Mouse (Mus musculus): Measurements from ENCODE around the gene Cyp2d11. TPM values are rescaled to one million over a fixed set of nuclear protein-coding genes. Genes with fewer than 3 reads are reported as not detected.
"Not testable (repeated sequence)": the region's sequence is repeated elsewhere in the genome, so short reads cannot be mapped to it uniquely, and the experiment has no call there.

Gene Cyp2d11
- polyA plus RNA-seq, 1 experiment from 2014 or later, result not detected

DNA sequence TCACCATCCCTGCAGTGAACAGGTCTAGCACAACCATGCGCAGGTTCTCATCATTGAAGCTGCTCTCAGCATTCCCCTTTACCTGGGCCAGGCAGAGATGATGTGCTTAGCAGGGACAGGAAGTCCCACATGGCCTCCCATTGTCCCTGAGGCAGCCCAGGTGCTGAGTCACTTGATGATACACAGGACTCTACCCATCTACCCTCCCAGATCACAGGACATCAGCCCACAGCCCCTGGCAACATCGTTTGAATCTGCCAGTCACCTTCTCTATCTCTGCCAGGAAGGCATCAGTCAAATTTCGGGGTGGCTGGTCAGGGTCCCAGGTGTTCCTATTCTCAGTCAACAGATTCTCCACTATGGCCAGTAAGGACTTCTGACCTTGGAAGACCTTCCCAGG lies 10.3 kb upstream of the Cyp2d11 start:
- 0 out of 2 replicates have a peak, but pooled peaks cover 2% of the 10 kb centered on the region for H3K4me1 ChIP-seq (replicated peaks)
- H3K27me3 ChIP-seq (ENCODE audit: insufficient read depth, poor library complexity, severe bottlenecking), result no peaks in the 10 kb centered on the region
- 86% methylated on average over 3 of the region's 3 CpGs for WGBS
- H3K4me3 ChIP-seq, result no peak overlapping the region
- no peak for DNase-seq (ENCODE audit: low spot score)
- no peaks in the 10 kb centered on the region for H3K9me3 ChIP-seq
- no peaks in the 10 kb centered on the region for H3K36me3 ChIP-seq
- no peak overlapping the region for H3K27ac ChIP-seq

DNA sequence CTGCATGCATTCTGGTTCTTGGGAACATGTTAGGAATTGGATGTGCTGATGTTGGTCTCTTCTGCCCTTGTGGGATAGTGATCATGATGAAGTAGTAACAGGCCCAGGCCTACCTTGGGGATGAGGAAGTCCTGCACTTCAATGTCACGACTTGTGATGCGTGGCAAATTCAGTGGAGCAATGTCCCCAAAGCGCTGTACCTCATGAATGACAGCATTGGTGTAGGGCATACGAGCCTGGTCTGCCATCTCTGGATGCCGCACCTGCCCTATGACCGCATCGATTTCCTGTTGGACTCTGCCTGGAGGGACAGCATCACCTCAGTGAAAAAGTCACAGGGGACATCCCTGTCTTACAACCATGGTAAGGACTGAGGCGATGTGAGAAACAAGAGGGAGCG lies 9.8 kb upstream of the Cyp2d11 start:
- Histone ChIP-seq H3K27me3 (ENCODE audit: insufficient read depth, poor library complexity, severe bottlenecking) (no peaks in the 10 kb centered on the region), H3K9me3 (no peaks in the 10 kb centered on the region), H3K4me3 (no peak overlapping the region), H3K4me1 (replicated peaks) (0 out of 2 replicates have a peak, but pooled peaks cover 2% of the 10 kb centered on the region), H3K36me3 (no peaks in the 10 kb centered on the region), H3K27ac (no peak overlapping the region)
- WGBS, result 93% methylated on average over 9 of the region's 9 CpGs
- no peak for DNase-seq (ENCODE audit: low spot score)

DNA sequence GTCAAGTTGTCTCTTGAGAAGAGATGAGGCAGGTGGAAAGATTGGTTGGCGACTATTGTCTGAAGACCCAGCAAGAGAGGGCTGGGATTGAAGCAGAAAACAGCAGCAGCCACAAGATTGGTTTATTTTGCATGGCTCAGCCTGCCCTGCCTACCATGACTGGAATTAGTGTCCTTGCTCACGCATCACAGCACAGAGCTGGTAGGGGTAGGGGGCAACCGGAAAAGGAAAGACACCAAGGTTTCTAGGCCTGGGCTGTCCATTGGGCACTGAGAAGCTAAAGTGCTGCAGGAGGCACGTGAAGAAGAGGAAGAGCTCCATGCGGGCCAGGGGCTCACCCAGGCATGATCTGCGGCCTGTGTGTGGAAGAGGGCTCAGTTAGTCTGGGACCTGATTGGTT lies 8.9 kb upstream of the Cyp2d11 start:
- WGBS, result 88% methylated on average over 6 of the region's 6 CpGs
- Histone ChIP-seq H3K27ac (no peak overlapping the region), H3K36me3 (no peaks in the 10 kb centered on the region), H3K4me1 (replicated peaks) (0 out of 2 replicates have a peak, but pooled peaks cover 2% of the 10 kb centered on the region), H3K9me3 (no peaks in the 10 kb centered on the region), H3K27me3 (ENCODE audit: insufficient read depth, poor library complexity, severe bottlenecking) (no peaks in the 10 kb centered on the region), H3K4me3 (no peak overlapping the region)
- DNase-seq (ENCODE audit: low spot score), result no peak

DNA sequence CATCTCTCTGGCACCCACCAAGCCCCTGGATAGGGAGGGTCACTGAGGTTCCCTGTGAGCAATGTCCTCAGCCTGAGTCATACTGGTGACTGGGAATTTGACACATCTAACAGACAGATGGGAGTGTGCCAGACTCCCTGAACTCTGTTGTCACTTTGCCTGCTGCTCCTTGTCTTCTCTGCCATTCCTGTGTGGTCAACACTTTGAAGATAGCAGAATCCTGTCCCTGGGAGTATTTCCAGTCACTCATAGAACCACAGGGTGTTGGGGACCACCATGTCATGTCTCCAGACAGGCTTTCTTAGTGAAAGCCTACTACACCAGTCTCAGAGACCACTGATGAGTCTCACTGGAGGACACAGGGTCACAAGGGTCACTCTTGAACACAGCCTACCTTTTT lies 8.3 kb upstream of the Cyp2d11 start:
- Histone ChIP-seq H3K36me3 (no peaks in the 10 kb centered on the region), H3K4me1 (replicated peaks) (0 out of 2 replicates have a peak, but pooled peaks cover 2% of the 10 kb centered on the region), H3K27ac (no peak overlapping the region), H3K27me3 (ENCODE audit: insufficient read depth, poor library complexity, severe bottlenecking) (no peaks in the 10 kb centered on the region), H3K4me3 (no peak overlapping the region), H3K9me3 (no peaks in the 10 kb centered on the region)
- DNase-seq (ENCODE audit: low spot score), result no peak

DNA sequence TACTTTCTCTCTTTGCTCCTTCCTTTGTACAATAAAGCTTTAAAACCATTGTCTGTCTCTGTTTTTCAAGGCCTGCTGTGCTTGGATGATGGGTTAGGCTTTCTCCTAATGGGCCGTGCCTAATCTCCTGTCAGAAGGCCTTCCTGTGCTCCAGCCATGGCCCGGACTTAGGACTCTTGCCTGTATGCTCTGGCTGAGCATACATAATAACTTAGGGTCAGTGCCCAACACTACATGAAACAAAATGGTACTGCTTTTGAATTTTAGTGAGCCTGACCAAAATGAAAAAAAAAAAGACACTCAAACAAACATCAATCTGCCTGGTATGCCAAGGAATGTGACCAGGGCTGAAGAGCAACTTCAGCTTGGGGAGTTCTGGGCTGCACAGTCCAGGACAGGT lies 7.7 kb upstream of the Cyp2d11 start:
- WGBS, result 47% methylated on average over 2 of the region's 2 CpGs
- Histone ChIP-seq H3K36me3 (no peaks in the 10 kb centered on the region), H3K9me3 (no peaks in the 10 kb centered on the region), H3K27me3 (ENCODE audit: insufficient read depth, poor library complexity, severe bottlenecking) (no peaks in the 10 kb centered on the region), H3K27ac (no peak overlapping the region), H3K4me3 (no peak overlapping the region), H3K4me1 (replicated peaks) (0 out of 2 replicates have a peak, but pooled peaks cover 2% of the 10 kb centered on the region)
- DNase-seq (ENCODE audit: low spot score), result no peak

DNA sequence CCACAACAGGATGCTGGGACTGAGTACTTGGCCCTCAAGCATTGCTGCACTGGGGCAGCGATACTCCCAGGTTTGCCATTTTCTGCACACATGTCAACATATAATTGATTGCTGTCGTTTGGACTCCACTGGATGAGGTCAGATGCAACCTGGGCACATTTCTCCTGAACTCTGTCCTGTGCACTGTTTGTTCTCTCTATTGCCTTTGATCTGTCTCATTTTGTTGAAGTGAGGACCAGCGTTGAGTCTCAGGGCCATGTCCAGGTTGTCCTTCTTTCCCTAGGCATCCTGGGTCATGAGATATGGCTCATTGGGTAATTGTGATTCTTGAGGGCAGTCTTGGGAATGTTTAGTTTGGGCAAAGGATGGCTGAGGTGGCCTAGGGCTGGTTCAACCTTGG lies 2.1 kb upstream of the Cyp2d11 start:
- H3K9me3 ChIP-seq; DNase-seq (ENCODE audit: low spot score): not testable (repeated sequence)
- WGBS, result 93% methylated on average over 3 of the region's 3 CpGs

DNA sequence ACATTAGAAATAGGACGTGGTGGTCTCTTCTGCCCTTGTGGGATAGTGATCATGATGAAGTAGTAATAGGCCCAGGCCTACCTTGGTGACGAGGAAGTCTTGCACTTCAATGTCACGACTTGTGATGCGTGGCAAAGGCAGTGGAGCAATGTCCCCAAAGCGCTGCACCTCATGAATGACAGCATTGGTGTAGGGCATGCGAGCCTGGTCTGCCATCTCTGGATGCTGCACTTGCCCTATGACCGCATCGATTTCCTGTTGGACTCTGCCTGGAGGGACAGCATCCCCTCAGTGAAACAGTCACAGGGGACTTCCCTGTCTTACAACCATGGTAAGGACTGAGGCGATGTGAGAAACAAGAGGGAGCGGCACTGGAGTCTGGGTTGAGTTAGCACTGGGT lies 3.9 kb downstream of the Cyp2d11 start:
- H3K36me3 ChIP-seq; H3K4me1 ChIP-seq (replicated peaks); H3K9me3 ChIP-seq; DNase-seq (ENCODE audit: low spot score); H3K4me3 ChIP-seq; H3K27me3 ChIP-seq (ENCODE audit: insufficient read depth, poor library complexity, severe bottlenecking); H3K27ac ChIP-seq: not testable (repeated sequence)
- WGBS, result 91% methylated on average over 10 of the region's 10 CpGs

More for the DNA sequence above, 2.1 kb upstream of the Cyp2d11 start:
- H3K4me1 ChIP-seq (replicated peaks); H3K36me3 ChIP-seq; H3K27me3 ChIP-seq (ENCODE audit: insufficient read depth, poor library complexity, severe bottlenecking); H3K27ac ChIP-seq; H3K4me3 ChIP-seq: not testable (repeated sequence)

DNA sequence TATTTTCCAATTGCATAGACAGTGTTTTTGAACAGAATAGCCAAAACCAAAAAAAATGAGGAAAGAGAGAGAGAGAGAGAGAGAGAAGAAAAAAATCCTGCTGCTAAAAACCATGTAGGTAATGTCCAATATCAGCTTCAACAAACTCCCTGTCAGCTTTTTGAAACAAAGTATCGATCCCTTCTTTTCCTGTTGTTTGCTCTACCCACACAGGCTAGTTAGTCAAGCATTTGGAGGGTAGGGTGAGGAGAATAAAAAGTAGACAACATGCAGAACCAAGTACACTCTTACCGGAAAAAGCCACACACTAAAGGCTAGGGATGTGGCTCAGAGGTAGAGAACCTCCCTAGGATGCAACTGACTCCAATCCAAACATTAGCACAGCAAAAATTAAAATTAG lies 8.1 kb downstream of the Cyp2d11 start:
- Histone ChIP-seq H3K27me3 (ENCODE audit: insufficient read depth, poor library complexity, severe bottlenecking) (no peaks in the 10 kb centered on the region), H3K4me3 (no peak overlapping the region), H3K27ac (no peak overlapping the region), H3K36me3 (no peaks in the 10 kb centered on the region), H3K4me1 (replicated peaks) (peaks cover 5% of the 10 kb centered on the region), H3K9me3 (no peaks in the 10 kb centered on the region)
- DNase-seq (ENCODE audit: low spot score), result no peak
- WGBS, result 93% methylated on average over 2 of the region's 2 CpGs

DNA sequence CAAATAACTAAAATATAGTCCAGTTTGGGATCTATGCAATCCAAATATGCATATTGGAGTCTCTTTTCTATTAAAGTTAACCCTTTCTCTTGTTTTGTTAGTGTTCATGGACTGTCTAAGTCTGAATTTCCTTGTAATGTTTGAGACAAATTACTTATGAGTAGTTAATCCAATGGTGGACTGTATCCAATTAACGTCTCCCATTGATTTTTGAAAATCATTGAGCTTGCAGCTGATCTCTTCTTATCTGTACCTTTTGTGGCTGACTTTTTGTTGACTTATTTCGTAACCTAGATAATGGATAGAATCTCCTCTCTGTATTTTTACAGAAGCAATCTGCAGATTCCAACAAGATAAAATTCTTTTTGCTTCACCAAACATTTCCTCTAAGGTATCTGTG lies 11.4 kb downstream of the Cyp2d11 start:
- WGBS, result 86% methylated on average over 2 of the region's 2 CpGs
- H3K36me3 ChIP-seq, result no peaks in the 10 kb centered on the region
- no peak for DNase-seq (ENCODE audit: low spot score)

DNA sequence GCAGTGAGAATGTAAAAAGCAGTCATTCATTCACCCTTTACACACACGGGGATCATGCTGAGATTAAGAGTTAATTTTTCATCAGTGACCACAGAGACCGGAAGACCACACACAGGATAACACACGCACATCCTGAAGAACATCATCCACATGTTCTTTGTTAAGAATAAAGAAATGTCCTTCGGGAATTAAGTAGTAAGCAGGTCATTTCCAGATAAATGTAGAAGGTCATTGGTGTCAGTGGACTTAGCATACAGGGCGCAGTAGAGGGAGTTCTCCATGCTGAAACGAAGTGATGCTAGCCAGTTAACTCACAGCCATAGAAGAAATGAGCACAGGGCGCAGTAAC lies 13.1 kb downstream of the Cyp2d11 start:
- peaks cover 52% of the 10 kb centered on the region for H3K4me1 ChIP-seq (replicated peaks)

More for the DNA sequence above, 11.4 kb downstream of the Cyp2d11 start:
- peaks cover 38% of the 10 kb centered on the region for H3K4me1 ChIP-seq (replicated peaks)
- no peak overlapping the region for H3K4me3 ChIP-seq
- H3K27ac ChIP-seq, result no peak overlapping the region
- H3K9me3 ChIP-seq, result no peaks in the 10 kb centered on the region
- no peaks in the 10 kb centered on the region for H3K27me3 ChIP-seq (ENCODE audit: insufficient read depth, poor library complexity, severe bottlenecking)

DNA sequence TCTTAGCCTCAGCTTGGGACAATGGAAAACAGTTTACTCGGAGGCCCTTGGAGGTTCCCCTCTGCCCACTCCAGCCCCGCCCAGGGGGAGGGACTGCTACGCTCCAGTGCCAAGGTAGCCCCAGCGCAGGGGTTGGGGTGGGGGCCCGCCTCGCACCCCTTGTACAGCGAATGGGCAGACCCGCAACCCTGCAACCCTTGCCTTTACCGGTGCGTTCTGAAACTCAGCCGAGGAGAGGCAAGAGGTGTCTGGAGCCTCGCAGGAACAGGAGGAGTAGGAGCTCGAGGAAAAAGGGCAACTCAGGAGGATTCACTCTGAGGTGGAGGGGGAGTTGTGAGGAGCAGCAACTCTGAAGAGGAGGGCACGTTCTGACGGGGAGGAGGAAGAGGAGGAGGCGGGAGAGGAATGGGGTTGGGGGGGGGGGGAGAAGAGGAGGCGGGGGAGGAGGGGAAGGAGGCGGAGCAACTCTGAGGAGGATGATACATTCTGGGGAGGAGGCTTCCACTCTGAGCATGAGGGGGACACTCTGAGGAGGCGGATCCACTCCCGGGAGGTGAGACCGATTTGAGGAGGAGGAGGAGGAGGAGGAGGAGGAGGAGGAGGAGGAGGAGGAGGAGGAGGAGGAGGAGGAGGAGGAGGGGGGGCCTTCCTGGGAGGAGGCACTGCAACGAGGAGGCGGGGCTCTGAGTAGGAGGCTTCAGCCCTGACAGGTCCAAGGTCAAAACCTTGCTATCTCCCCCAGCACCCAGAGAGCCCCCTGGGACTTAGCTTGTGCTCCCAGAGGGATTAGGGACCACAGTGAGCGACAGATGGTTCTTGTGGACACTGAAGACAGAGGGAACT lies 13.7 kb downstream of the Cyp2d11 start, which contains the start of gene Cyp2d22:
Cyp2d22 (minus strand) TSS at position 390 of the 843 bp plus-strand sequence.
- H3K27me3 ChIP-seq (ENCODE audit: insufficient read depth, poor library complexity, severe bottlenecking), result no peaks in the 10 kb centered on the region
- H3K4me1 ChIP-seq (replicated peaks), result peaks cover 54% of the 10 kb centered on the region
- DNase-seq (ENCODE audit: low spot score), result peak; percentile 58
- H3K36me3 ChIP-seq, result no peaks in the 10 kb centered on the region
- no peaks in the 10 kb centered on the region for H3K9me3 ChIP-seq
- H3K27ac ChIP-seq, result peak within 1 kb of the TSS; percentile 87
- WGBS, result 2% methylated on average over 18 of the region's 24 CpGs
- peak within 1 kb of the TSS; percentile 54 for H3K4me3 ChIP-seq

More for the DNA sequence above, 13.1 kb downstream of the Cyp2d11 start:
- H3K4me3 ChIP-seq, result peak overlapping the region; percentile 54
- peak overlapping the region; percentile 87 for H3K27ac ChIP-seq
- no peaks in the 10 kb centered on the region for H3K36me3 ChIP-seq
- no peak for DNase-seq (ENCODE audit: low spot score)
- H3K9me3 ChIP-seq, result no peaks in the 10 kb centered on the region
- H3K27me3 ChIP-seq (ENCODE audit: insufficient read depth, poor library complexity, severe bottlenecking), result no peaks in the 10 kb centered on the region
- 38% methylated on average over 7 of the region's 7 CpGs for WGBS

DNA sequence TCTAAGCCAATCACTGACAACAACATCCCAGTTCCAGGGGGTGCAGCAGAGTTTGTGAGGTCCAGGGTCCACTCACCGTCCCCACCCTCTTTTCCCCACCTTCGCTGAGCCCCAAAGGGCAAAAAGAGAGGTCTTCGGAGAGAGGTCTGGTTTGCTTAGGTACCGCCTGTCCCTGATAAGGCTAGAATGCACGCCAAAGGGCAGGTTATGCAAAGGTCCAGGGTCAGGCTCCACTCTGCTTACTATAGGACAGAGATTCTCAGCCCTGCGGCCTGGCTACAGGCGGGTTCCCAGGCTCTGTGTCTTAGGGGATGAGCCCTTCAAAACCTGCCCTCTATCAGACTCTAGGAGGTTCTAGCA lies 14.3 kb downstream of the Cyp2d11 start:
- WGBS, result 15% methylated on average over 7 of the region's 7 CpGs
- no peaks in the 10 kb centered on the region for H3K27me3 ChIP-seq (ENCODE audit: insufficient read depth, poor library complexity, severe bottlenecking)
- H3K4me1 ChIP-seq (replicated peaks), result peaks cover 54% of the 10 kb centered on the region
- H3K9me3 ChIP-seq, result no peaks in the 10 kb centered on the region
- H3K4me3 ChIP-seq, result peak overlapping the region; percentile 54
- H3K27ac ChIP-seq, result peak overlapping the region; percentile 87
- DNase-seq (ENCODE audit: low spot score), result no peak
- no peaks in the 10 kb centered on the region for H3K36me3 ChIP-seq

DNA sequence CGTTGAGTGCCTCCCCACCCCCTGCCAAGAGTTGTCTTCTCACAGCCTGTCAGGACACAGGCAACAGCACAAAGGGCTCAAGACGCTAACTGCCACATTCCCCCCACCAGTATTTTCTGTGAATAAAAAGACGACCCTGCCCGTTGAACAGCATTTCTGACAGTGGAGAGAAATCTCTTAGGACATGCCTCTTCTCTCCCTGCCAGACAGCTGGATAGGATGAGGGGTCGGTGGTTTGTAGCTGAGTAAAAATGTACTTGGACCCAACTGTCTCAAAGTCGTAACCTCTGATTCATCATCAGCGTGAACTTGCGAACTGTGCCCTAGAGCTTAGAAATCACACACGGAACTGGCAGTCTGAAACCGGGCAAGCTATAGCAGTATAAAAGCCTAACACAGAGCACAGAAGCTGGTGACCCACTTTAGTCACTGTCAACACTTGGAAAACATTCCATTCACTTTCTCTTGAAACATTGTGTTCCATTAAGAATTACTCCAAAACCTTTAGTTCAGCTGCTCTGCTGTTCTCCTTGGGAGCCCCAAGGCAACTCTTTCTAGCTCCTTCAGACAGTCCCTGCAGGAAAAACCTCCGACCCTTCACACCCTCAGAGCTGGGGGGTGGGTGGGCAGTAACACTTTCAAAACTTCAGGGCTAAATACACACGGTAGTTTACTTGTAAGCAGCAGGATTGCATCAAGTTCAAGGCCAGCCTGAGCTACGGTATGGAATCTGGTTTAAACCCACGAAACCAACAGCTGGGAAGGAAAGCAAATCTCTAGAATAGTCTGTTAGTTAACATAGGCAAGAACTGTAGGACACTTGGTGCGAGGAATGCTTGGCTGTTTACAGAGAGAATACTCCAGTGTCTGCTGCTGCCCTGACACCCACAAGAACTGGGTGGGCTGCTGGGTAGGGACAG lies 15.3 kb downstream of the Cyp2d11 start:
- H3K4me1 ChIP-seq (replicated peaks), result peaks cover 61% of the 10 kb centered on the region
- H3K27ac ChIP-seq, result 0 out of 2 replicates have a peak overlapping the region, but pooled peaks have one; percentile 2
- no peaks in the 10 kb centered on the region for H3K36me3 ChIP-seq
- no peak for DNase-seq (ENCODE audit: low spot score)
- no peaks in the 10 kb centered on the region for H3K9me3 ChIP-seq
- H3K27me3 ChIP-seq (ENCODE audit: insufficient read depth, poor library complexity, severe bottlenecking), result no peaks in the 10 kb centered on the region
- H3K4me3 ChIP-seq, result no peak overlapping the region
- WGBS, result 57% methylated on average over 15 of the region's 15 CpGs
